Mouse (Mus musculus) liver, embryonic 13.5 days (tissue): ENCODE data around the gene Bckdha. TPM values are rescaled to one million over a fixed set of nuclear protein-coding genes. Genes with fewer than 3 reads are reported as not detected.
A peak's percentile ranks its signal among the peaks of the same experiment; 100 is the strongest.

Source experiments
- ATAC-seq: fragments of 200-750 bp; cut with Nextera tagmentation; 2 replicates; pipeline ENCODE4 v1.8.0; 2017; ENCODE audit warnings: low read depth, mild to moderate bottlenecking, moderate number of reproducible peaks, moderate library complexity
- DNase-seq: peaks from one replicate; pipeline ENCODE4 v3.0.0; 2022
- H3K27ac ChIP-seq: fragments of 300-500 bp; sonication (generic); 2 replicates; pipeline ENCODE4 v1.5.1; 2015; ENCODE audit warnings: moderate library complexity, mild to moderate bottlenecking, inconsistent platforms
- H3K27me3 ChIP-seq: fragments of 300-500 bp; sonication (generic); 2 replicates; pipeline ENCODE4 v1.6.1; 2015; ENCODE audit warnings: mild to moderate bottlenecking, inconsistent platforms
- H3K36me3 ChIP-seq: fragments of 300-500 bp; sonication (generic); 2 replicates; pipeline ENCODE4 v1.6.1; 2015; ENCODE audit warnings: mild to moderate bottlenecking, inconsistent platforms
- H3K4me1 ChIP-seq: fragments of 300-500 bp; sonication (generic); replicated peaks from 2 replicates; pipeline ENCODE4 v1.6.1; 2015; ENCODE audit warnings: inconsistent platforms
- H3K4me2 ChIP-seq: fragments of 300-500 bp; sonication (generic); 2 replicates; pipeline ENCODE4 v1.6.1; 2015; ENCODE audit warnings: inconsistent platforms, mild to moderate bottlenecking, moderate library complexity
- H3K4me3 ChIP-seq: fragments of 300-500 bp; sonication (generic); replicated peaks from 2 replicates; pipeline ENCODE4 v1.5.1; 2015; ENCODE audit warnings: mild to moderate bottlenecking, inconsistent platforms
- H3K9ac ChIP-seq: fragments of 300-500 bp; sonication (generic); 2 replicates; pipeline ENCODE4 v1.6.1; 2015; ENCODE audit warnings: mild to moderate bottlenecking, inconsistent platforms
- H3K9me3 ChIP-seq: fragments of 300-500 bp; sonication (generic); replicated peaks from 2 replicates; pipeline ENCODE4 v1.6.1; 2016; ENCODE audit warnings: inconsistent platforms
- WGBS: fragments of 180-500 bp; shearing (Covaris S2); methylation state at CpG from one replicate; pipeline ENCODE4 v1.1.7; 2015; ENCODE audit not compliant: insufficient replicate concordance; 5-methylcytosine and 5-hydroxymethylcytosine counted together
- polyA plus RNA-seq: library from polyadenylated mRNA; unstranded; fragments of >200 nt; fragmentation: Nextera tagmentation; extraction: Ambion mirVana; gene quantifications from 2 replicates; pipeline ENCODE4 v1.2.1, GENCODE M21; 2015

Bckdha gene
- polyA plus RNA-seq, 1 experiment from 2014 or later, result 20.0 TPM

GRCm38 (mm10) chr7:25639754-25640153 is 19.0 kb downstream of the Bckdha start:
- Histone ChIP-seq H3K4me3 (no peak overlapping the region), H3K27ac (no peak overlapping the region), H3K36me3 (peaks cover 4% of the 10 kb centered on the region; the same call in 1 of the 2 replicates), H3K27me3 (no peaks in the 10 kb centered on the region), H3K4me2 (no peak overlapping the region), H3K4me1 (no peaks in the 10 kb centered on the region; the same call in 1 of the 2 replicates), H3K9me3 (peaks cover 8% of the 10 kb centered on the region; the same call in 1 of the 2 replicates), H3K9ac (no peak overlapping the region)
- WGBS, result 86% methylated on average over 4 of the region's 4 CpGs
- DNase-seq (no peak), ATAC-seq (no peak)

- no peak for ATAC-seq
- Histone ChIP-seq H3K27ac (no peak overlapping the region), H3K4me3 (no peak overlapping the region), H3K4me1 (no peaks in the 10 kb centered on the region), H3K9me3 (no peaks in the 10 kb centered on the region), H3K36me3 (peaks cover 4% of the 10 kb centered on the region; the same call in 1 of the 2 replicates), H3K9ac (no peak overlapping the region), H3K4me2 (no peak overlapping the region), H3K27me3 (no peaks in the 10 kb centered on the region)
- no peak for DNase-seq
- WGBS, result 62% methylated on average over 5 of the region's 5 CpGs
Measured at GRCm38 (mm10) chr7:25637099-25637498, 21.7 kb downstream of the Bckdha start.

DNA sequence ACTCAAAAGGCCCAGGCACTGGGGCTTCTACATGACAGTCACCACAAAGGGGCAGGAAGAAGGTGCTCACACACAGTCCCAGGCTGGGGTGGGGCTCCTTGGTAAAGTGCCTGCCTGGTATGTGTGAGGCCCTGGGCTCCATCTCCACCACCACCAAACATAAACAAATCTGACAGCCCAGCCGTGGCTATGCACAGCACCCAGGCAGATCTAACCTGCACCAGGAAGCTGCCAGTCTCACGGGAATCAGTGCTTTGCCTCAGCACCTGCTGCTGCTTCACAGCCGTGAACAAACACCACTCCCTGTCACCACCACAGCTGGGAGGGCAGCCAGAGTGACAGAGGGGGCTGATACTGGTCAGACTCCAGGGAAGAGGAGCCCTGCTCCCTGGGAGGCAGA is 22.4 kb downstream of the Bckdha start:
- H3K9ac ChIP-seq, result no peak overlapping the region
- peaks cover 4% of the 10 kb centered on the region; the same call in 1 of the 2 replicates for H3K36me3 ChIP-seq
- H3K9me3 ChIP-seq, result no peaks in the 10 kb centered on the region
- 38% methylated on average over 3 of the region's 3 CpGs for WGBS
- ATAC-seq, result no peak
- H3K4me2 ChIP-seq, result no peak overlapping the region
- no peak overlapping the region for H3K27ac ChIP-seq
- DNase-seq, result no peak
- no peaks in the 10 kb centered on the region for H3K4me1 ChIP-seq
- H3K27me3 ChIP-seq, result no peaks in the 10 kb centered on the region
- no peak overlapping the region for H3K4me3 ChIP-seq

GRCm38 (mm10) chr7:25632679-25633078 is 26.1 kb downstream of the Bckdha start:
- no peak overlapping the region for H3K9ac ChIP-seq
- 0 out of 2 replicates have a peak, but pooled peaks cover 4% of the 10 kb centered on the region for H3K27me3 ChIP-seq
- H3K9me3 ChIP-seq, result no peaks in the 10 kb centered on the region
- no peak overlapping the region for H3K4me2 ChIP-seq
- DNase-seq (no peak), ATAC-seq (no peak)
- peaks cover 11% of the 10 kb centered on the region; the same call in 1 of the 2 replicates for H3K36me3 ChIP-seq
- 46% methylated on average over 5 of the region's 5 CpGs for WGBS
- H3K27ac ChIP-seq, result no peak overlapping the region
- H3K4me1 ChIP-seq, result peaks cover 13% of the 10 kb centered on the region
- H3K4me3 ChIP-seq, result no peak overlapping the region

- peaks cover 37% of the 10 kb centered on the region for H3K4me1 ChIP-seq
Measured at GRCm38 (mm10) chr7:25628323-25628620, 30.5 kb downstream of the Bckdha start.

DNA sequence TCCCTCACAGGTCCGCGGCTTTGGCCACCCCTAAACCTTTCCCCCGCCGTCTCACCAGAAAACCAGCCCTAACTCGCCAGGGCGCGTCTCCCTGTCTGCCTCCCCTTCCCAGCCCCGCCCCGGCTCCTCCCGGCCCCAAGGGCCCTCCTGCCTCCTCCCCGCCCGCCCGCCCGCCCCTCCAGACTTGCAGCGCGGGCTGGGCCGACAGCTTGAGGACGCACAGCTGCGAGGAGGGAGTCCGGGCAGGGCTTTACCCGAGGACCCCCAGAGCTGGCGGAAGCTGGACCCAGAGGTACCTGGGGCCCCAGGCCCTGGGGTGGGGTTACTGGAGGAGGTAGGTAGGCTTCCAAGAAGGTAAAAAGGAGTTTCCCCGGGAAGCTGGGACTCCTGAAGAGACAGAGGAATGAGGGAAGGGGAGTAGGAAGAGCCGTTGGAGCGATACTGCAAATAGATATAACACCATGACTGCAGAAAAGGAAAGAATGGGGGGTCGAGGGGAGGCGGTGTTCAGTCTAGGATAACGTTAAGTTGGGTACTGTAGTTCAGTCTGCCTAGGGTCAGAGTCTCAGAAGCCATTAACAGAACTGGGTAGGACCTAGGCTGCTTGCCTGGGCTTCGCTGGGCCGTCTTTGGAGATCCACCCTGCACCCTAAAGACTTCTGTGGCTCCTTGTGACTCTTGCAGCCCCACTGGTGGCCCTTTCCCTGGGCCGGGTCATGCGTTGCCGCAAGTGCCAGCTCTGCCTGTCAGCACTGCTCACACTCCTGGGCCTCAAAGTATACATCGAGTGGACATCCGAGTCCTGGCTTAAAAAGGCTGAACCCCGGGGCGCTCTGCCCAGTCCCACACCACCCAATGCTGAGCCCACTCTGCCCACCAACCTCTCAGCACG is 31.1 kb downstream of the Bckdha start:
- peaks cover 17% of the 10 kb centered on the region for H3K36me3 ChIP-seq
- H3K27ac ChIP-seq, result peak overlapping the region; percentile 73; the same call in 1 of the 2 replicates

More at GRCm38 (mm10) chr7:25628323-25628620, 30.5 kb downstream of the Bckdha start:
- Histone ChIP-seq H3K4me2 (peak overlapping the region; percentile 82), H3K27me3 (0 out of 2 replicates have a peak, but pooled peaks cover 4% of the 10 kb centered on the region), H3K27ac (no peak overlapping the region), H3K36me3 (peaks cover 17% of the 10 kb centered on the region), H3K4me3 (peak overlapping the region; percentile 57), H3K9ac (peak overlapping the region; percentile 64), H3K9me3 (no peaks in the 10 kb centered on the region)
- ATAC-seq (no peak), DNase-seq (no peak)
- 55% methylated on average over 8 of the region's 8 CpGs for WGBS

DNA sequence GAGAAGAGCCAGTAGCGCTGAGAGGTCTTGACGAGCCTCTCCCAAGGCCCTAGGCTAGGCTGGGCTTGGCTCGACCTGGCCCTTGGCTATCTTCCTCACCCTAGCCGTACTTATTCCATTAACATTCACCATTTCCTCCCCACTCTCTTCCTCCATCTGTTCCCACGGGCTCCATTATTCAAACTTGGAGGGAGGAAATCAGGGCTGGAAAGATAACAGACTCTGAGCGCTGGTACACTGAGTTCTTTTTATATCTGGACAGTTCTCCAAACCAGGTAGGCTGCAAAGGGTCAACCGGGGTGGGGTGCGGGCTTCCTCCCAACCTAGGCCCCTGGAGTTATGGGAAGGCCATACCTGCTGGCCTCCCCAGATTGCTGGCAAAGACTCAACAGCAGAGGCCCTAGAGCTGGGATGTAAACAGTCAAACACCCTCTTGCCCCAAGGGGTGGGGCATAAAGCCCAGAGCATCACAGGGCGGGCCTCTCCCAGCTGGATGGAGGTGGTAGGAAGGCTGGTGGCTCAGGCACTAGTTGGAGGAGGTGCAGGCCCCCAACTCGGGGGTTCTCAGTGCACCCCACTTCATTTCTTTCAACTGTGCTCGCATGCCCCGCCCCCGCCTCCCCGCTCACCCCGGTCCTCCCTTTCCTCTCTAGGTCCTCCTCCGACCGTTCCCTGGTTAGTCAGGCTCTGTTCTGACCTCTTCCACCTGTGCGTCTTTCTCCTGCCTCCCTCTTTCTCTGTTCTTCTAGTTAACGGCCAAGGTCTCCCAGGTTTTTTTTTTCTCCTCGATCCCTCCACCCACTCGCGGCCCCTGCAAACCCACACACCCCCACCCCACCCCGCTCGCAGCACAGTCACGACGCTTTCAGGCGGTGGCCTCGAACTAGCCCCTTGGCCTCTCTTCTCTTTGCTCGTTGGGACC is 32.0 kb downstream of the Bckdha start, which contains the start of gene B3gnt8:
B3gnt8 (plus strand) TSS at position 146 of the 922 bp plus-strand sequence.
- WGBS, result 13% methylated on average over 27 of the region's 29 CpGs
- DNase-seq, result no peak
- H3K4me3 ChIP-seq, result peak within 1 kb of the TSS; percentile 57
- H3K27me3 ChIP-seq, result 0 out of 2 replicates have a peak, but pooled peaks cover 4% of the 10 kb centered on the region
- peak within 1 kb of the TSS; percentile 73 for H3K27ac ChIP-seq
- peak within 1 kb of the TSS; percentile 64 for H3K9ac ChIP-seq
- ATAC-seq, result peak; percentile 61
- H3K9me3 ChIP-seq, result no peaks in the 10 kb centered on the region
- peaks cover 37% of the 10 kb centered on the region for H3K4me1 ChIP-seq
- peaks cover 23% of the 10 kb centered on the region for H3K36me3 ChIP-seq
- H3K4me2 ChIP-seq, result peak within 1 kb of the TSS; percentile 82

More for the DNA sequence above, 31.1 kb downstream of the Bckdha start:
- Histone ChIP-seq H3K9me3 (no peaks in the 10 kb centered on the region), H3K27me3 (0 out of 2 replicates have a peak, but pooled peaks cover 4% of the 10 kb centered on the region), H3K9ac (peak overlapping the region; percentile 64), H3K4me2 (peak overlapping the region; percentile 82), H3K4me3 (peak overlapping the region; percentile 57), H3K4me1 (peaks cover 37% of the 10 kb centered on the region)
- peak; percentile 55 for DNase-seq
- 15% methylated on average over 38 of the region's 38 CpGs for WGBS
- peak; percentile 81 for ATAC-seq

- DNase-seq, result no peak
- 0 out of 2 replicates have a peak, but pooled peaks cover 4% of the 10 kb centered on the region for H3K27me3 ChIP-seq
Measured at GRCm38 (mm10) chr7:25625594-25626250, 33.1 kb downstream of the Bckdha start.

GRCm38 (mm10) chr7:25624851-25625250 is 33.9 kb downstream of the Bckdha start:
- ATAC-seq (no peak), DNase-seq (no peak)
- Histone ChIP-seq H3K36me3 (peaks cover 16% of the 10 kb centered on the region; the same call in 1 of the 2 replicates), H3K27ac (no peak overlapping the region), H3K9me3 (no peaks in the 10 kb centered on the region), H3K9ac (no peak overlapping the region), H3K4me3 (no peak overlapping the region), H3K4me1 (peaks cover 40% of the 10 kb centered on the region), H3K4me2 (no peak overlapping the region), H3K27me3 (0 out of 2 replicates have a peak, but pooled peaks cover 4% of the 10 kb centered on the region)
- WGBS, result 62% methylated on average over 5 of the region's 5 CpGs

More at GRCm38 (mm10) chr7:25625594-25626250, 33.1 kb downstream of the Bckdha start:
- Histone ChIP-seq H3K4me2 (no peak overlapping the region), H3K9ac (no peak overlapping the region), H3K9me3 (no peaks in the 10 kb centered on the region), H3K36me3 (peaks cover 23% of the 10 kb centered on the region; the same call in 1 of the 2 replicates), H3K4me1 (peaks cover 37% of the 10 kb centered on the region), H3K4me3 (no peak overlapping the region), H3K27ac (no peak overlapping the region)
- no peak for ATAC-seq
- 69% methylated on average over 10 of the region's 10 CpGs for WGBS

GRCm38 (mm10) chr7:25623857-25624370 is 34.9 kb downstream of the Bckdha start:
- 81% methylated on average over 11 of the region's 11 CpGs for WGBS
- Histone ChIP-seq H3K9ac (no peak overlapping the region), H3K4me3 (no peak overlapping the region), H3K36me3 (peaks cover 16% of the 10 kb centered on the region; the same call in 1 of the 2 replicates), H3K27ac (no peak overlapping the region), H3K4me2 (no peak overlapping the region), H3K4me1 (peaks cover 47% of the 10 kb centered on the region), H3K27me3 (0 out of 2 replicates have a peak, but pooled peaks cover 4% of the 10 kb centered on the region), H3K9me3 (no peaks in the 10 kb centered on the region)
- DNase-seq, result no peak
- no peak for ATAC-seq
